Mouse (Mus musculus): ENCODE data around the gene Pde2a.

GRCm38 (mm10) chr7:101456318-101456717 lies 34.8 kb downstream of the Pde2a start:
- no peak for TF ChIP-seq MAX (IDR thresholded peaks at IDR 0.05; ENCODE audit: low read length)
- TF ChIP-seq JUND (IDR thresholded peaks at IDR 0.05; ENCODE audit: low read depth, low read length) = no peak
- no peak for TF ChIP-seq POLR2A (IDR thresholded peaks at IDR 0.05; ENCODE audit: control insufficient read depth in 1 of 2, insufficient read depth in 1 of 2, low read depth in 1 of 2, low read length in 2 of 2, poor library complexity in 1 of 2)
- TF ChIP-seq CTCF (IDR thresholded peaks at IDR 0.05 in 2 of 3, conservative IDR thresholded peaks at IDR 0.05 in 1 of 3; ENCODE audit: control insufficient read depth in 1 of 3, insufficient read depth in 1 of 3, low read depth in 2 of 3, low read length in 3 of 3, poor library complexity in 1 of 3, severe bottlenecking in 1 of 3) = no peak
- TF ChIP-seq CHD1 (IDR thresholded peaks at IDR 0.05; ENCODE audit: low read depth, low read length) = no peak
- no peak for TF ChIP-seq GABPA (IDR thresholded peaks at IDR 0.05; ENCODE audit: low read depth, low read length)
- no peak for TF ChIP-seq MAFK (IDR thresholded peaks at IDR 0.05; ENCODE audit: borderline replicate concordance, low read depth, low read length)
- TF ChIP-seq HCFC1 (IDR thresholded peaks at IDR 0.05; ENCODE audit: low read depth, low read length) = no peak
- no peak for TF ChIP-seq TAL1 (IDR thresholded peaks at IDR 0.05; ENCODE audit: low read length)
- no peak for TF ChIP-seq TCF12 (IDR thresholded peaks at IDR 0.05; ENCODE audit: low read depth, low read length)
- no peak for TF ChIP-seq ZNF384 (IDR thresholded peaks at IDR 0.05; ENCODE audit: low read depth, low read length)
- no peak for TF ChIP-seq USF1 (IDR thresholded peaks at IDR 0.05; ENCODE audit: low read depth, low read length)

Measured in MEL (cell line).